Mouse (Mus musculus): Measurements from ENCODE around the gene Tmem210. TPM values are rescaled to one million over a fixed set of nuclear protein-coding genes. Genes with fewer than 3 reads are reported as not detected.
A peak's percentile ranks its signal among the peaks of the same experiment; 100 is the strongest.
"Not testable (repeated sequence)": the region's sequence is repeated elsewhere in the genome, so short reads cannot be mapped to it uniquely, and the experiment has no call there.

Gene Tmem210
- polyA plus RNA-seq, 1 experiment from 2014 or later, result not detected

DNA sequence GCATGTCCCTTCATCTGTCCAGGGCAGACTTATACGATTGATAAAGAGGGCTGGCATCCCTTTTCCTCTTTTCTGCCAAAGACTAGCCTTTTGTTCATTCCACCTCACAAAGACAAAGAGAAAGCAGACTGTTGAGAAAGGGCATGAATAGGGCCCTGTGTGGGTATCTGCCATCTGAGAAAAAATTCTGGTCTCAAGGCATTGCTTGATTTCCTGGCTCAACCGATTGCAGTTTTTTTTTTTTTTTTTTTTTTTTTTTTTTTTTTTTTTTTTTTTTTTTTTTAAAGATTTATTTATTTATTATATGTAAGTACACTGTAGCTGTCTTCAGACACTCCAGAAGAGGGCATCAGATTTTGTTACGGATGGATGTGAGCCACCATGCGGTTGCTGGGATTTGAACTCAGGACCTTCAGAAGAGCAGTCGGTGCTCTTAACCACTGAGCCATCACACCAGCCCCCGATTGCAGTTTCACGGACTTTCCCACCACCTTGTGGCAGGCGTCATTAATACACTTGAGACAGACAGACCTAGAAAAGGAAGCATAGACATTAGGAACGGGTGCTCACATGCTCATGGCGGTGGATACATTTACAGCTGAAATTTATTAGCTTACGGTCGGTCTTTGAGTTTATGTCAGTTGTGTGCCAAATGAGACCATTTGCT lies 31.4 kb upstream of the Tmem210 start:
- Histone ChIP-seq H3K4me1 (peaks cover 20% of the 10 kb centered on the region), H3K4me3 (replicated peaks) (peak overlapping the region; percentile 75), H3K36me3 (peaks cover 21% of the 10 kb centered on the region), H3K4me2 (peak overlapping the region; percentile 89), H3K9ac (peak overlapping the region; percentile 84; the same call in 1 of the 2 replicates)
- H3K9me3 ChIP-seq (replicated peaks); H3K27ac ChIP-seq; ATAC-seq (replicated peaks; ENCODE audit: low FRiP score); H3K27me3 ChIP-seq: not testable (repeated sequence)
- 56% methylated on average over 12 of the region's 12 CpGs for WGBS

DNA sequence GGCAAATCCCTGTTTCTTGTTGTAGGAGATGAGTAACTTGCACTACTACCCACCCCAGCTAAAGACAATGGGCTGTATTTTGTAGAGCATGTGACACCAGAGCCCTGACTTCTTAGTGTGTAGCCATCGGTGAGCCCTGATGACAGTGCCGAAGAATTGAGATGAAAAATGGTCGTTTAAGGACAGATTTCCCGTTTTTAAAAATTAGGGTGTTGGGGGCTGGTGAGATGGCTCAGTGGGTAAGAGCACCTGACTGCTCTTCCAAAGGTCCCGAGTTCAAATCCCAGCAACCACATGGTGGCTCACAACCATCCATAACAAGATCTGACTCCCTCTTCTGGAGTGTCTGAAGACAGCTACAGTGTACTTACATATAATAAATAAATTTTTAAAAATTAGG lies 30.7 kb upstream of the Tmem210 start:
- H3K4me2 ChIP-seq; H3K4me3 ChIP-seq (replicated peaks); H3K9me3 ChIP-seq (replicated peaks); H3K27ac ChIP-seq; H3K27me3 ChIP-seq; ATAC-seq (replicated peaks; ENCODE audit: low FRiP score); H3K9ac ChIP-seq: not testable (repeated sequence)
- Histone ChIP-seq H3K4me1 (peaks cover 24% of the 10 kb centered on the region), H3K36me3 (peaks cover 14% of the 10 kb centered on the region)
- WGBS, result 84% methylated on average over 5 of the region's 5 CpGs

DNA sequence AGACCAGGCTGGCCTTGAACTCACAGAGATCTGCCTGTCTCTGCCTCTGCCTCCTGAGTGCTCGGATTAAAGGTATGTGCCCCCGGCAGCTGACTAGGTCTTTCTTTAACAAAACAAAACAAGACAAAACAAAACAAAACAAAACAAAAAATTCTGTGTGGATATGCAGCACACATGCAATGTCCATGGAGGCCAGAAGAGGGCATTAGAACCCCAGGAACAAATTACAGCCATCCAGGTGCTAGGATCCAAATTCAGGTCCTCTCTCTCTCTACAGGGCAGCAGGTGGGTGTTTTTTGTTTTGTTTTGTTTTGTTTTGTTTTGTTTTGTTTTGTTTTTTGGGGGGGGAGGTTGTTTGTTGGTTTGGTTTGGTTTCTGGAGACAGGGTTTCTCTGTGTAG lies 29.1 kb upstream of the Tmem210 start:
- Histone ChIP-seq H3K9me3 (replicated peaks) (no peaks in the 10 kb centered on the region), H3K4me3 (replicated peaks) (no peak overlapping the region), H3K4me2 (no peak overlapping the region), H3K36me3 (no peaks in the 10 kb centered on the region), H3K27ac (no peak overlapping the region), H3K27me3 (peaks cover 5% of the 10 kb centered on the region), H3K9ac (no peak overlapping the region), H3K4me1 (peaks cover 36% of the 10 kb centered on the region)
- 60% methylated on average over 2 of the region's 2 CpGs for WGBS
- ATAC-seq (replicated peaks; ENCODE audit: low FRiP score), result no peak

DNA sequence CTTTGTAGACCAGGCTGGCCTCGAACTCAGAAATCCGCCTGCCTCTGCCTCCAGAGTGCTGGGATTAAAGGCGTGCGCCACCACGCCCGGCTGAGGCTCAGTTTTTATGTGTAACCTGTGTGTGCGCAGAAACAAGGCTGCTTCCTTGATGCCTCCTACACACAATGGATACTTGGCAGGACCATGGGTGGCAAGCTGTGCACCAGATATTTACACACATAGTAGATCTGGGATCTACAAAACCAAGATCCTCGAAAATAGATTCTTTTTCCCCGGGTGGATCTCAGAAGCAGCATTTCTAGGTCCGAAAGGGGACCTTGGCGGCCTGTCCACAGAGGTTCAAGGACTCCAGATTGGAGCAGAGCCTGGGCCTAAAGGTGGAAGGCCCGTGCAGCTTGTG lies 26.1 kb upstream of the Tmem210 start:
- H3K36me3 ChIP-seq, result no peaks in the 10 kb centered on the region
- peaks cover 11% of the 10 kb centered on the region for H3K27me3 ChIP-seq
- H3K9me3 ChIP-seq (replicated peaks), result no peaks in the 10 kb centered on the region
- peak; percentile 24 for ATAC-seq (replicated peaks; ENCODE audit: low FRiP score)
- peaks cover 48% of the 10 kb centered on the region for H3K4me1 ChIP-seq
- WGBS, result 51% methylated on average over 12 of the region's 12 CpGs
- peak overlapping the region; percentile 76 for H3K4me3 ChIP-seq (replicated peaks)
- peak overlapping the region; percentile 42 for H3K27ac ChIP-seq
- H3K9ac ChIP-seq, result peak overlapping the region; percentile 35; the same call in 1 of the 2 replicates
- H3K4me2 ChIP-seq, result peak overlapping the region; percentile 97

DNA sequence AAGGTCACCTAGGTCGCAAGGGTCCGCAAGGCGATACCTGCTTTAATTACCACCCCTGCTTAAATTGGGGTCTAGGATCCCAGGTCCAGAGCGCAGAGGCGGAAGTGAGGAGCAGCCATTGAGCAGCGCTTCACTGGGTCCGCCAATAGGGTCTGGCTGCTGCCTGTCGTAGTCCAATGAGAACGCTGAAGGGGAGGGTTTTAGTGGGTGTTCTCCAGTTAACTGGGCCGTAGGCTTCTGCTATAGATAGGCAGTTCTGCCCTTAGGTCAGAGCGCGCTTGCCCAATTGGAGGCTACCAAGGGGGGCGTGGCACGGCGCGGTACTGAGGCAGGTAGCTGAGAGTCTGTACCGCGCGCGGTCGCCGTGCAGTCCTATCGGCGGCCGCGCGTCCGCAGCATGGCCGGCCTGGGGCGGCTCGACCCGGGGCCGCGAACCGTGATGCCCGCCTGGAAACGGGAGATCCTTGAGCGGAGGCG lies 25.6 kb upstream of the Tmem210 start, which contains the start of gene Tprn:
Gene Tprn (plus strand): TSS at position 328 of the 477 bp plus-strand sequence.
- Histone ChIP-seq H3K9me3 (replicated peaks) (no peaks in the 10 kb centered on the region), H3K27me3 (peaks cover 11% of the 10 kb centered on the region), H3K4me3 (replicated peaks) (peak within 1 kb of the TSS; percentile 76), H3K9ac (peak within 1 kb of the TSS; percentile 66), H3K27ac (peak within 1 kb of the TSS; percentile 76), H3K36me3 (no peaks in the 10 kb centered on the region), H3K4me1 (peaks cover 50% of the 10 kb centered on the region), H3K4me2 (peak within 1 kb of the TSS; percentile 97)
- under 1% methylated on average over 39 of the region's 39 CpGs for WGBS
- ATAC-seq (replicated peaks; ENCODE audit: low FRiP score), result peak; percentile 98

DNA sequence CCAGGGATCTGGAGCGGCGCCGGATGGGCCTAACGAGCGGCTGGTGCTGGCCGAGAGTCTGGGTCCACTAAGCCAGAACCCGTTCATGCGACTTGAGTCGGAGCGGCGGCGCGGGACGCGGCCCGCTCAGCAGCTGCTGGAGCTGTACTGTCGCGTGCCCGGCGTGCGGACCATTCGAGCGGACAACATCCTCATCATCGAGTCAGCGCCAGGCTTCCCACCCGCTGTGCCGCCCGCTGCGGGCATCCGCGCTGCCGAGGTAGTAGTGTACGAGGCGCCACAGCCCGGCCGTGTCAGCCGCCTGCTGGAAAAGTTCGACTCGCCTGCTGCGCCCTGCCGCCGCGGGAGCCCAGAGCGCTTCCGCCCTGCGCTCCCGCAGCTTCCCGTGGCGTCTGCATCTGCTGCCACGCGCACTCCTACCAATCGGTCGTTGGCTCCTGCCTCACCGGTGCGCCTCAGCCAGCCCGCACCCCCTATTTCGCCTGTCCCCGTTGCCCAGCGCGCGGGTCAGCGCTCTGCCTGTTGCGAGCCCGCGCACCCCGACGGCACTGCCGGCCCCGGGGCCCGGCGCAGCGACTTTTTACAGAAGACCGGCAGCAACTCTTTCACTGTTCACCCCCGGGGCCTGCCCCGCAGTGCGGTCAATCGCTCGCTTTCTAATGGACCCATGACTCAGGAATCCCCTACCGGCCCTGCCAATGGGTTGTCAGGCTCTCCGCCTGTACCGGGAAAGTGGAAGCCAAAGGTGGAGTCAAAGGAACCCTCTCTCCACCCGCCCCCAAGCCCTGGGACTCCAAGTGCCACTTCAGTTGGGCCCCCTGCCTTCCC lies 24.9 kb upstream of the Tmem210 start:
- Histone ChIP-seq H3K36me3 (no peaks in the 10 kb centered on the region), H3K27ac (peak overlapping the region; percentile 76), H3K4me1 (peaks cover 52% of the 10 kb centered on the region), H3K27me3 (peaks cover 11% of the 10 kb centered on the region), H3K4me2 (peak overlapping the region; percentile 97), H3K9me3 (replicated peaks) (no peaks in the 10 kb centered on the region), H3K9ac (peak overlapping the region; percentile 66), H3K4me3 (replicated peaks) (peak overlapping the region; percentile 76)
- under 1% methylated on average over 82 of the region's 82 CpGs for WGBS
- peak; percentile 9; the same call in 1 of the 2 replicates for ATAC-seq (replicated peaks; ENCODE audit: low FRiP score)

DNA sequence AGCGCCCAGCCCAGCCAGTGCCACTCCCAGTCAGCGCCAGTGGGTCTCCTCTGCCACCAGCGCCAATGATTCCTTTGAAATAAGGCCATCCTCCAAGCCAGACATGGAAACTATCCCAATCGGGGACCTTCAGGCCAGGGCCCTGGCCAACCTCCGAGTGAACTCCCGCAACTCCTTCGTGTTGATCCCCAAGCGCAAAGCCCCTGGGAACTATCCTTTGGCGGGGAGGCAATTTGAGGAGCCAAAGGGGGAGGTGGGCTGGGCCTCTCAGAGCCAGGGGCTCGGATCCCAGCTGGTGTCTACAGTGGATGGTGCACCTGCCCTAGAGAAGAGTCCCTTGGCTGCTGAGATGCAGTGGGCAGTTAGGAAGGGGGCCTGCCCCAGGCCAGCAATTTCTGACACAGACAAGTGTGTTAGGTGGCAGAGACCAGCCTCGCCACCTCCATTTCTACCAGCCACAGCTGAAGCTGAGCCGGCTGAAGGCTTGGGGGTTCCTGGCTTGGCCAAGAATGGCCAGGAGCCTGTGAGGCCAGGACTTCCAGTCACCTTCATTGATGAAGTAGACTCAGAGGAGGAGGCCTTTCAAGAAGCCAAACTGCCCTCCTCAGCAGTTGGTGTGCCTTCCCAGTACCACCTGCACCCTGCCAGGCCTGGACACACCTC lies 24.2 kb upstream of the Tmem210 start:
- Histone ChIP-seq H3K9me3 (replicated peaks) (no peaks in the 10 kb centered on the region), H3K4me1 (peaks cover 52% of the 10 kb centered on the region), H3K4me2 (peak overlapping the region; percentile 97), H3K27me3 (peaks cover 11% of the 10 kb centered on the region), H3K36me3 (peaks cover 4% of the 10 kb centered on the region), H3K4me3 (replicated peaks) (peak overlapping the region; percentile 76), H3K9ac (peak overlapping the region; percentile 66), H3K27ac (no peak overlapping the region)
- 19% methylated on average over 12 of the region's 12 CpGs for WGBS
- no peak for ATAC-seq (replicated peaks; ENCODE audit: low FRiP score)

DNA sequence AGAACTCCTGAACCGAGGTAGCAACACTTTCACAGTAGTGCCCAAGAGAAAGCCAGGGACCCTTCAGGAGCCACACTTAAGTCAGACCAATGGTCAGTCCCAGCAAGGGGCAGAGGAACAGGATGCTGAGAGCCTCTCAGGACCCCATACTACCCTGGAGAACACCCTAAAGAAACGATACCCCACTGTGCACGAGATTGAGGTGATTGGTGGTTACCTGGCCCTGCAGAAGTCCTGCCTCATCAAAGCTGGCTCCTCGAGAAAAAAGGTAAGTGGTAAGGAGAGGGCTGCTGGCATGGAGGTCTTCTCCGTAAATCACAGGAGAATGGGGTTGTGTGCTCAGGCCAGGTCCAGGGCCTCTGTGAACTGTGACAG lies 23.7 kb upstream of the Tmem210 start:
- ATAC-seq (replicated peaks; ENCODE audit: low FRiP score), result no peak
- peaks cover 9% of the 10 kb centered on the region for H3K36me3 ChIP-seq
- peak overlapping the region; percentile 66; the same call in 1 of the 2 replicates for H3K9ac ChIP-seq
- no peak overlapping the region for H3K27ac ChIP-seq
- H3K27me3 ChIP-seq, result peaks cover 11% of the 10 kb centered on the region
- peak overlapping the region; percentile 76; the same call in 1 of the 2 replicates for H3K4me3 ChIP-seq (replicated peaks)
- H3K9me3 ChIP-seq (replicated peaks), result no peaks in the 10 kb centered on the region
- peak overlapping the region; percentile 97 for H3K4me2 ChIP-seq
- peaks cover 52% of the 10 kb centered on the region for H3K4me1 ChIP-seq
- WGBS, result 78% methylated on average over 5 of the region's 5 CpGs

DNA sequence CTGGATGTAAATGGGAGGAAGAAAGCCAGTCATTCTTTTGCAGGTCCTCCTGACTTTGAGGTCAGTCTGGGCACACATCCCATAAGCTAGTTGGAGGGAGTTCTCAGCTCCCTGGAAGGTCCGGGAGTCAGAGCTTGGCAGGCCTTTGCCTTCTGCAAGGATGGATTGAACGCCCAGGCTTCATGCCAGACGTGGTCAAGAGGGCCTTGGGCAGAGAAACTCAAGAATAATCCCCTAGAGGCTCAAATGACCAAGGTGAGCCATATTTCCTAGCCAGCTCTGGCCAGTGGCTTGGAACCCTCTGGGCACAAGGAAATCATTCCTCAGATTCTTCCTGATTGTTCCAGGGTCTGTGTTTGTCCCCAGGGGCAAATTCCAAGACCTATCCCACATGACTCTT lies 23.1 kb upstream of the Tmem210 start:
- Histone ChIP-seq H3K27me3 (peaks cover 11% of the 10 kb centered on the region), H3K9ac (no peak overlapping the region), H3K9me3 (replicated peaks) (no peaks in the 10 kb centered on the region), H3K4me2 (peak overlapping the region; percentile 97; the same call in 1 of the 2 replicates), H3K4me3 (replicated peaks) (no peak overlapping the region), H3K27ac (no peak overlapping the region), H3K4me1 (peaks cover 52% of the 10 kb centered on the region), H3K36me3 (peaks cover 15% of the 10 kb centered on the region)
- no peak for ATAC-seq (replicated peaks; ENCODE audit: low FRiP score)
- 78% methylated on average over 3 of the region's 3 CpGs for WGBS

DNA sequence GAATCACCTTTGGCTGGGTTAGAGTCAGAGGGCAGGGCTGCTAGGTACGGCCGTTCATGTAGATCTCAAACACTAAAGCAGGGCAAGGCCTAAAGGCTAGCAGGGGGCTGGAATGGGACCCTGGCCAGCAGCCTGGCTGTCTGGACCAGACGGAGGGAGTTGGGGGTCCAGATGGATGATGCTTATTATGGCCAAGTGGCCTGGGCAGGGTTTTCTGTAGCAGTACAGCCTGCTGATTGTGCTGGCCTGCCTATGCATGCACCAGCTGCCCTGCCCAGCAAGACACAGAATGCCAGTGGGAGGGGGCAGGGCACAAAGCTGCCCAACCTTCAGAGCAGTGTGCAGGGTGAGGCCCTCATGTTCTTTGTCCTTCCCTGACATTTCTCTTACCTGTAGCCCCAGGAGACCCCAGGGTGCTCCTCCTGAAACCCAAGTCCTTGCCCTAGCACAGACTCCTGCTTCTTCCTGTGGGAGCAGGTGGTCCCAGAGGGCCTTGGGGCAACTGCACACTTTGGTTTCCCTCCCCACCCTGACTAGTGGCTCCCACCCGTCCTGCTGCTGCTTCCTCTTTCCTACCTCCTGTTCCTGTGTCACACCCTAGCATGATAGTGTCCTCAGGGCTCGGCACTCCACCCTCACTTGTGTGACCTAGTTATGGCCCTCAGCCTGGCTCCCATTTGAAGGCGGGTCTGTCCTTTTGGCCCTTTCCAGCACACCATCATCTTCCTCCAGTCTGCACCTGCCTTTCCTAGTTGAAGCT lies 21.9 kb upstream of the Tmem210 start:
- Histone ChIP-seq H3K36me3 (peaks cover 25% of the 10 kb centered on the region), H3K4me3 (replicated peaks) (peak overlapping the region; percentile 10; the same call in 1 of the 2 replicates), H3K9me3 (replicated peaks) (no peaks in the 10 kb centered on the region), H3K4me2 (peak overlapping the region; percentile 97), H3K9ac (peak overlapping the region; percentile 2; the same call in 1 of the 2 replicates), H3K27ac (no peak overlapping the region), H3K4me1 (peaks cover 59% of the 10 kb centered on the region), H3K27me3 (peaks cover 11% of the 10 kb centered on the region)
- 71% methylated on average over 6 of the region's 6 CpGs for WGBS
- ATAC-seq (replicated peaks; ENCODE audit: low FRiP score), result no peak

DNA sequence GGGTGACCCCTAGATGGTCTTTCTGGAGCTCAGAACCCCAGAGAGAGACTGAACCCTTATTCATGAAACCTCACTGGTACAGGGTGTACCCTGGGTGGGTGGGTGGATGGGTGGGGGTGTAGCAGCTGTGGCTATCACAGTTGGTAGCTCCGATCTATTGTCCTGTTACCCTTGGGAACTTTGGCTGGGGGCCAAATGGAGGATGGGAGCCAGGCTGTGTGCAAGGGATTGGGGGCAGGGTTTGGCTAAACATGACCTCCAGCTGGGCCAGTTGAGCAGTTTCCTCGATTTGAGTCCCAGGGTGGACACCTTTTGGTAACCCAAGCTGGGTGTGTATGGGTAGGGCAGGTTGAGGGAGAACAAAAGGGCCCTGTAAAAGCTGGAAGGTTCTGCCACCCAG lies 21.2 kb upstream of the Tmem210 start:
- no peak for ATAC-seq (replicated peaks; ENCODE audit: low FRiP score)
- Histone ChIP-seq H3K4me1 (peaks cover 65% of the 10 kb centered on the region), H3K4me3 (replicated peaks) (no peak overlapping the region), H3K9ac (peak overlapping the region; percentile 2; the same call in 1 of the 2 replicates), H3K27me3 (peaks cover 11% of the 10 kb centered on the region), H3K27ac (no peak overlapping the region), H3K36me3 (peaks cover 25% of the 10 kb centered on the region), H3K4me2 (peak overlapping the region; percentile 97; the same call in 1 of the 2 replicates), H3K9me3 (replicated peaks) (no peaks in the 10 kb centered on the region)
- 33% methylated on average over 2 of the region's 2 CpGs for WGBS

Data from kidney, embryonic 15.5 days (tissue).